ENCODE assay signal across 7 mouse cellular contexts in genomic region chr11:60729217-60729641, GRCm38 (mm10). TPM values are rescaled to one million over a fixed set of nuclear protein-coding genes. Genes with fewer than 3 reads are reported as not detected.
A peak's percentile ranks its signal among the peaks of the same experiment; 100 is the strongest.
DNase-seq lines count a peak whose midpoint lies in the region; ATAC-seq and TF ChIP-seq lines count a peak whose summit lies in the region.

No protein-coding gene starts in this region.

- H3K4me1 ChIP-seq in forebrain, embryonic 16.5 days (replicated peaks; ENCODE audit: control insufficient read depth, insufficient read depth, low read length): peaks cover 27% of the 10 kb centered on the region

- H3K36me3 ChIP-seq in forebrain, embryonic 16.5 days (ENCODE audit: control insufficient read depth, insufficient read depth): peaks cover 15% of the 10 kb centered on the region
- peaks cover 5% of the 10 kb centered on the region for H3K36me3 ChIP-seq in myocyte (ENCODE audit: control insufficient read depth, insufficient read depth)

- no peaks in the 10 kb centered on the region for H3K9me3 ChIP-seq in forebrain, embryonic 16.5 days (ENCODE audit: control insufficient read depth, low read length)

- 80% methylated on average over 6 of the region's 6 CpGs for WGBS in forebrain, embryonic 16.5 days

- DNase-seq in urinary bladder, adult 2 months (ENCODE audit: low spot score): peak; percentile 24
- DNase-seq in urinary bladder, postnatal 10 days (ENCODE audit: low spot score): no peak
- DNase-seq in kidney, postnatal 36 days: peak; percentile 10 to 22
- no peak for DNase-seq in layer of hippocampus, postnatal 14 days (ENCODE audit: low spot score in 2 of 2)
- no peak for DNase-seq in natural killer cell, adult 2 months (ENCODE audit: low spot score in 2 of 2)

- H3K27ac ChIP-seq in forebrain, embryonic 16.5 days (ENCODE audit: low read length): no peak overlapping the region

- H3K27me3 ChIP-seq in forebrain, embryonic 16.5 days (replicated peaks; ENCODE audit: control insufficient read depth, insufficient read depth, low read length): no peaks in the 10 kb centered on the region
- no peaks in the 10 kb centered on the region for H3K27me3 ChIP-seq in myocyte (ENCODE audit: control insufficient read depth, insufficient read depth, insufficient read length)

- no peak for ATAC-seq in forebrain, embryonic 16.5 days

- peak overlapping the region; percentile 63 for H3K4me3 ChIP-seq in forebrain, embryonic 16.5 days (replicated peaks; ENCODE audit: low read length)
- H3K4me3 ChIP-seq in myocyte: peak overlapping the region; percentile 74

- H3K9ac ChIP-seq in forebrain, embryonic 16.5 days (replicated peaks; ENCODE audit: low read depth, low read length): peak overlapping the region; percentile 4; the same call in 1 of the 2 replicates

- H3K79me2 ChIP-seq in myocyte (ENCODE audit: control insufficient read depth, insufficient read depth): peaks cover 8% of the 10 kb centered on the region

- no peak overlapping the region for H3ac ChIP-seq in myocyte (ENCODE audit: control insufficient read depth, insufficient read length)

- TF ChIP-seq POLR2A in myocyte (IDR thresholded peaks at IDR 0.05; ENCODE audit: insufficient read length, low read depth): no peak

- H3K4me2 ChIP-seq in forebrain, embryonic 16.5 days (ENCODE audit: low read length): peak overlapping the region; percentile 75
- H3K4me2 ChIP-seq in myocyte (ENCODE audit: low read depth): peak overlapping the region; percentile 100

TF ChIP-seq in myocyte, 11 proteins besides CTCF, POLR2A, EP300 and RAD21:
- TF ChIP-seq POLR2AphosphoS2 (IDR thresholded peaks at IDR 0.05; ENCODE audit: insufficient read length, low read depth) (no peak), MYOG (IDR thresholded peaks at IDR 0.05; ENCODE audit: control insufficient read depth in 1 of 3, insufficient read depth in 1 of 3, insufficient read length in 2 of 3, low read depth in 2 of 3) (peak in 2 of 3 experiments; percentile 74 to 82), MYOD1 (IDR thresholded peaks at IDR 0.05; ENCODE audit: control insufficient read depth in 1 of 3, insufficient read length in 2 of 3, low read depth in 2 of 3) (peak in 2 of 3 experiments; percentile 58 to 89)
TF ChIP-seq in myocyte: peak in this region for 2.

RNA-seq across cellular contexts. Expression of gene Mief2, which starts 1.0 kb away (rescaled TPM):
- 15.9 and 18.0 TPM in 2 replicates for polyA plus RNA-seq in urinary bladder, adult 2 months (2012; rRNA removed)
- 25.5 and 25.7 TPM in 2 replicates for polyA plus RNA-seq in forebrain, embryonic 16.5 days (2015; fragmentation: Nextera tagmentation; extraction: Ambion mirVana)
- polyA plus RNA-seq in myocyte (2012; fragmentation: generic; extraction: Trizol): 49.7 TPM
- total RNA-seq in layer of hippocampus, postnatal 14 days (2021): 10 to 100 TPM; 23.7 to 23.8 TPM

RNA-seq across cellular contexts. Expression of gene Flii, which starts 2.2 kb away (rescaled TPM):
- 175 and 179 TPM in 2 replicates for polyA plus RNA-seq in urinary bladder, adult 2 months (2012; rRNA removed)
- polyA plus RNA-seq in forebrain, embryonic 16.5 days (2015; fragmentation: Nextera tagmentation; extraction: Ambion mirVana): 82.9 and 85.7 TPM in 2 replicates
- polyA plus RNA-seq in myocyte (2012; fragmentation: generic; extraction: Trizol): 247 TPM
- total RNA-seq in layer of hippocampus, postnatal 14 days (2021): 10 to 100 TPM; 47.7 to 60.5 TPM

RNA-seq across cellular contexts. Expression of gene Llgl1, which starts 29.7 kb away (rescaled TPM):
- 26.5 and 28.2 TPM in 2 replicates for polyA plus RNA-seq in urinary bladder, adult 2 months (2012; rRNA removed)
- polyA plus RNA-seq in forebrain, embryonic 16.5 days (2015; fragmentation: Nextera tagmentation; extraction: Ambion mirVana): 78.7 and 86.9 TPM in 2 replicates
- 33.4 TPM for polyA plus RNA-seq in myocyte (2012; fragmentation: generic; extraction: Trizol)
- total RNA-seq in layer of hippocampus, postnatal 14 days (2021): 10 to 100 TPM; 51.1 to 57.0 TPM

RNA-seq across cellular contexts. Expression of gene Top3a, which starts 47.9 kb away (rescaled TPM):
- polyA plus RNA-seq in urinary bladder, adult 2 months (2012; rRNA removed): 7.3 and 7.9 TPM in 2 replicates
- 11.5 and 12.2 TPM in 2 replicates for polyA plus RNA-seq in forebrain, embryonic 16.5 days (2015; fragmentation: Nextera tagmentation; extraction: Ambion mirVana)
- polyA plus RNA-seq in myocyte (2012; fragmentation: generic; extraction: Trizol): 5.7 TPM
- 1 to 10 TPM; 4.2 to 5.8 TPM for total RNA-seq in layer of hippocampus, postnatal 14 days (2021)

RNA-seq across cellular contexts. Expression of gene Smcr8, which starts 48.1 kb away (rescaled TPM):
- polyA plus RNA-seq in urinary bladder, adult 2 months (2012; rRNA removed): 8.2 and 8.9 TPM in 2 replicates
- 7.0 and 7.8 TPM in 2 replicates for polyA plus RNA-seq in forebrain, embryonic 16.5 days (2015; fragmentation: Nextera tagmentation; extraction: Ambion mirVana)
- 9.2 TPM for polyA plus RNA-seq in myocyte (2012; fragmentation: generic; extraction: Trizol)
- 10 to 100 TPM; 25.0 to 26.6 TPM for total RNA-seq in layer of hippocampus, postnatal 14 days (2021)

Comparison
In these comparisons a context has a peak if more than half of its experiments do, and no peak if none do; other contexts are left out.
1. DNase-seq: peak in urinary bladder, adult 2 months (single experiment) and kidney, postnatal 36 days (2 of 2); none in urinary bladder, postnatal 10 days (single experiment), layer of hippocampus, postnatal 14 days (0 of 2) and natural killer cell, adult 2 months (0 of 2).